Mouse (Mus musculus) adrenal gland, postnatal 36 days (tissue): ENCODE data around the gene Agbl1. TPM values are rescaled to one million over a fixed set of nuclear protein-coding genes. Genes with fewer than 3 reads are reported as not detected.
"Not testable (repeated sequence)": the region's sequence is repeated elsewhere in the genome, so short reads cannot be mapped to it uniquely, and the experiment has no call there.

ENCODE experiments used
- DNase-seq, 2 experiments: peaks; one replicate each; pipeline ENCODE4 v3.0.0; 2021; ENCODE audit warnings: mixed read lengths in 1 of 2
- long read RNA-seq, 2 experiments: library from polyadenylated mRNA; stranded (forward); transcript quantifications; one replicate each; pipeline ENCODE4 v2.0.0; 2021; ENCODE audit warnings: borderline sequencing depth in 2 of 2
- total RNA-seq, 2 experiments: library from RNA; stranded (reverse); gene quantifications; 2 replicates each; pipeline ENCODE4 v1.2.3; 2021

Agbl1 gene
- total RNA-seq, result not detected
- long read RNA-seq, experiment 1, result 0 reads
- long read RNA-seq, experiment 2, result 0 reads

- DNase-seq, result no peak
Observed at GRCm38 (mm10) chr7:76229311-76229937, at the start of gene Agbl1. Gene Agbl1, plus strand, starts transcription at chr7:76229887.

GRCm38 (mm10) chr7:76185005-76185658, 44.6 kb upstream of the Agbl1 start:
- DNase-seq, result no peak

DNA sequence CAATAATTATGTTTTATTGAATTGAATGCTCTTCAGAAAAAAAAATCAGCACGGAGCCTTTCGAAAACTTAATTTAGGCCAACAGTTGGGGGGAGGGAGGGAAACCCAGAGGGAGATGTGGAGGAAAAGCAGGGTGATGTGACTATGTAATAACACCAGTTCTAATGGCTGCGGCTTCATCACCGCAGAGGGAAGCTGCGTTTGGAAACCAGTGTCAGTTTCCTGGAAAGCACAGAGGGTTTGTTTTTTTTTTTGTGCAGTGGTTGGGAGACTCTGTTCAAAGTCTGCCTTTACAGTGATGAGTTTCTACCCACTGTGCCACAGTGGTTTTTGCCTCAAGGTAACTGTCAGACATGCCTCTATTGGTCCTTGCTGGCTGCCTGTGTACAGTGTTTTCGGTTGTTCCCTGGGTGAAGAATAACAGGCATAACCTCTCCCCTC, 44.0 kb upstream of the Agbl1 start:
- no peak for DNase-seq

DNA sequence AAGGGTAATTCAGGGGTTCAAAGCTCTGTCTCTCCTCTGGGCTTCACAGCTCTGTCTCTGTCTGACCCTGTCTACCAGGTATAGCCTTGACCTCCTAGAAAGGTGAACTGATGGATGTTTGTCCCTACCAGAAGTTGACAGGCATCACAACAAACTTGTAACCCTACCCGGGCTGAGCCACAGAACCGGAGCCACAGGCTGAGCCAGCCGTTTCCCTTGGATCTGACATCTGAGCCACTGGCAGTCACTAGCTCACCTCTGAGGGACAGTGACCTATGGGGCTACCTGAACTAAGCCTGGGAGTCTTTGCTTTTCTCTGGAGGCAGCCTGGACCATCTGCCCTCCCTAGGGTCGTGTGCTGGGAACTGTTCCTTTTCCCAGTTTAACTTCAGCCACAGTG, 11.1 kb upstream of the Agbl1 start:
- DNase-seq, result no peak

- no peak for DNase-seq
Observed at GRCm38 (mm10) chr7:76219797-76220469, 9.8 kb upstream of the Agbl1 start.

GRCm38 (mm10) chr7:76222691-76223090, 7.0 kb upstream of the Agbl1 start:
- no peak for DNase-seq

DNA sequence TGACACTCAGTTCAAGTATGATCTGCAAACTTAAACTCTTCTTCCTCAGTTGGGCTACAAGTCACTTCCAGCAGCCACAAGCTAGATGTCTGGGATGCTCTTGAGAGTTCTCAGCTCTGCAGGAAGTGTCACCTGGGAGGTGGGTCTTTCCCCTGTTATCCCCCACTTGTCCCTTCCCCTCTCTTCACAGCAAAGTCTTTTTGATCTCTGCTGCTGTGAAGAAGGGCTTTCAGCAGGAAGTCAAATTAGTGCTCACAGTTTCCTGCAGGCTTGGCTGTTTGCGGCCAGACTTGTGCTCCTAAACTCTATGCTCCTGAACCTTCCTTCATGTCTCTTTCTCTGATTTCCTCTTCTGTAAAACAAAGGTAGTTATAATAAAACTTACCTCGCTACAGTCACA, 806 bp upstream of the Agbl1 start:
- no peak for DNase-seq

DNA sequence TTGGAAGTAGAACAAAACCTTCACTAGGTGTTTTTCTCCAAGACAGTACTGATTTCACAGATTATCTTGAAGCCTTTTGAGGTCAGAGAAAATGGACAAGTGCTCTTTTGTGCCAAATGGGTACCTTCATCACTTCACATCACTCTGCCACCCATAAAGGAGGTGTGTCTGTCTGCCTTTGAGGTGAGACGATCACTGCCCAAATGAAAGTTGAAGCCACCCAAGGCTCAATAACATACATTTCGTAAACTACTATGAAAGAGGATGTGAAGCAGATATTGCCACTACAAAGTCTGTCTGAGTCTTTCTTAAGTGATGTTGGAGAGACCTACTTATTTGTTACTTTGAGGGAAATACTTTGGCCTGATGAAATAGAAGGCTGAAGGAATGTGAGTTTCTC, 4.6 kb downstream of the Agbl1 start:
- DNase-seq, result no peak

DNA sequence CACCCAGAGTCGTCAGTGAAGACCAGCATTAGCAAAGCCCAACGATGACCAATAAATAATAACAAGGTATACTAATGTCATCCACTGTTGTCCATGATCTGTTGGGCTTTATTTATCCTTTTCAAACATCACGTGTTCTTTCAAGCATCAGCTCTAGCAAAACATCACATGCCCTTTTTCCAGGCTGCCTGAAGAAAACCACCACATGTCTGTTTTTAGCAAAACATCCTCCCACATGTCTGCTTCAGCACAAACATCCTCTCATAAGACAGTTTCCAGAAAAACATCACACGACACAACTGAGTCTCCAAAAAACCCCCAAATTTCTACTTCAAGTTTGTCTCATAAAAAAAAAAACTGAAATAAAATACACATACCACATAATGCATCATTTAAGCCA, 7.8 kb downstream of the Agbl1 start:
- no peak for DNase-seq

GRCm38 (mm10) chr7:76244839-76245238, 15.2 kb downstream of the Agbl1 start:
- DNase-seq, result not testable (repeated sequence)

DNA sequence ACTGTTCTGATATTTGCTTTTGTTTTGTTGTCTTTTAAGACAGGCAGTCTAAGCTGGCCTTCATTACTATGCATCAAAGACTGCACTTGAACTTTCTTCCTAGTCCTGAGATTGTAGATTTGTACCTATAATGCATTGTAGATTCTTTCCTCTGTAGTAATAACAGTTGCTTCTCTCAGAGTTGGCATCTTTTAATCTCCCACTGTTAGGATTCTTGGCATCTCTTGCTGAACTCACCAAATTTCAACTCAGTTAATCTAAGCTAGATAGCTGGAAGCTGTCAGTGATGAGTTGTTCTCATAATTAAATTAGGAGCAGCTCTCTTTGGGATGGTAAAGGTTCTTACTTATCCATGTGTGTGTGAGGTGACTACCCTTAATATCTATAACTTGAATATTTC, 45.4 kb downstream of the Agbl1 start:
- DNase-seq, result no peak

DNA sequence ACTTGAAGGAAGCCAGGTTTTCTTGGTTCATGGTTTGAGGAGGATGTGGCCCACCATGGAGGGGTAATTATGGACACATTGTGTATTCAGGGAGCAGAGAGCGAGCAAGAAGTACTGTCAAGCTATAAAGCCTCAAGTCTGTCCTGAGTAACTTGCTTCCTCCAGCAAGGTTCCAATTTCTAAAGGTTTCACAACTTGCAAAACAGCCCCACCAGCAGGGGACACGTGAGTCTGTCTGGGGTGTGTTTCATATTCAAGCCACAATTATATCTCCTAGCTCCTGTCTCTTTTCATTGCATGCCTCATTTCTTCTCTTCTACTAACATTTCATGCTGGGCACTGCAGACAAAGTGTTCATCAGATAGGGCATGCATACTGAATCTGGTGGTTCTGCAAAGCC, 53.1 kb downstream of the Agbl1 start:
- no peak for DNase-seq

- no peak for DNase-seq
Observed at GRCm38 (mm10) chr7:76287531-76287930, 57.8 kb downstream of the Agbl1 start.

DNA sequence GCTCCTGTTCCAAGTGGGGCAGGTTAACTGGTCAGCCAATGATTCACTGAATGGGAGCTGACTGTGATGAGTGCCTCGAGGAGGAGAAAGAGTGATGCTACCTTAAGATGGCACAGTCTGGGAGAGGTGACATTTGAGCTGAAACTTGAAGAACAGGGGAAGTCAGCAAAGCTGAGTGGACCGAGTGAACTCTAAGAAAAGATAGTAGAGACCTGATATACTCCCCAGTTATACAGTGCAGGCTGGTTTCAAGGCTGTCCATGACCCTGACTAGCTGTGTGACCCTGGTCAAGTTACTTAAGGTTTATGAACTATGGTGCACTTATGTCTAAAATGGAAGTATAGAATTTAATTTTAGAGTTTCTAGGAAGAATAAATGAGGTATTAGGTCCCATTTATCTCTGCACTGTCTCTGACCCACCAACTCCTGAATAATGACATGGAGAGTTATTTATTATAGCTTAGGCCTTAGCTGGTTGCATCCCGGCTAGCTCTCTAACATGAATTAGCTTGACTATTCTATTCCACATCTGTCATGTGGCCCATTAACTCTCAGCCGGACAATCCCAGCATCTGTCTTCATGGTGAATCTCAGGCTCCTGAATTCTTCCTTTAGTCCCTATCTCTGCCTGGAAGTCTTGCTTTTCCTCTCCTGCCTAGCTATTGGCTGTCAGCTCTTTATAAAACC, 92.3 kb downstream of the Agbl1 start:
- no peak for DNase-seq

DNA sequence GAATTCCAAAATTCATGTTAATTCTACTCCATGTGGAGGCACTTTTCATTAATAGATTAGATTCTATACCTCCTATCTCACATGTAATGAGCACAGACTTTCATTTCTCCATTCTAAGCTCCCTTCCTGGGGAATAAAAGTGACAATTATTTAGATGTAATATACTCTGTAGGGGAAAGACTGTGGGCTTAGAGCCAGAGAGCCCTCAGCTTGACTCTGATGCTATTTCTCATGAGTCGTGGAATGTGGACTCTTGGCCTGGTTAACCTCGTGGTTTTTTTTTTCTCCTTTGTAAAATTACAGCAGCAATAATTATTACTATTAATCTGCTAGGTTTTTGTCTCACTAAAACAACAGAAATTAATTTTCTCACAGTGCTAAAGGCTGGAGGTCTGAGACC, 96.4 kb downstream of the Agbl1 start:
- DNase-seq, result no peak

GRCm38 (mm10) chr7:76339308-76339707, 109.6 kb downstream of the Agbl1 start:
- no peak for DNase-seq

- no peak for DNase-seq
Observed at GRCm38 (mm10) chr7:76341601-76342000, 111.9 kb downstream of the Agbl1 start.

GRCm38 (mm10) chr7:76353469-76353868, 123.8 kb downstream of the Agbl1 start:
- peak; percentile 38 to 44 for DNase-seq

DNA sequence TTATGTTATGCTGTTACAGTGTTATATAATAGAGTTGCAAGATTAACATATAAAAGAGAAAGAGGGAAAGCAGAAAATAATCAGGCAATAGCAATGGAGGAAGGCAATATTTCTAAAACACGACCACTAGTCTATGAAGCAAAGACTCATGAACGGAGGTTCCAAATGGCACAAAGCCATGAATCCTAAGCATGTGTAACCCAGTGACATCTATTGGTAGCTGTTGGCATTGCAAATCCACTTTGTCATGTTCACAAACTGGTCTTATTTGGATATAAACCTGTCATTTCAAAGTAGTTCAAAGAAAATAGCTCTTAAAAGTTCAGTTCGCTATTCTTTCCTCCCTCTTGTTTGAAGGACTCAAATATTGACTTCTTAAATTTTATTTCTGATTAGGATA, 124.8 kb downstream of the Agbl1 start:
- peak in 1 of 2 experiments; percentile 56 for DNase-seq

DNA sequence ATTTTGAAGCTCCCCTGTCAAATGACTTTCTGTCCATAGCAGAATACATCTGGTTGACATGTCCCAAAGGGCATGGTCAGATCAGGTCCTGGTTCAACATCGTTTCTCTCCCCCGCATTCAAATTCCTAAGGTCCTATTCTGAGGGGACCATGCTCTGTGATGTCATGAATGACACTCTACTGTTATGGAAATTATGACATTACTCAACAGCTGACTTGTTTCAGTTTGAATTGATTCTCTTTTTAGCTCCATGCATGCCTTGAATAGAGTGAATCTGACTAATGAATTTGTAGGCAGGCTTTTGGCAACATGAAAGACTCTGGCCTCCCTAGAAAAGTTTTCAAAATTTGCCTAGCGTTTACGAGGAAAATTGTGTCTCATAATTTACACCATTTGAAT, 141.6 kb downstream of the Agbl1 start:
- DNase-seq, result no peak

- no peak for DNase-seq
Observed at GRCm38 (mm10) chr7:76379493-76379892, 149.8 kb downstream of the Agbl1 start.

DNA sequence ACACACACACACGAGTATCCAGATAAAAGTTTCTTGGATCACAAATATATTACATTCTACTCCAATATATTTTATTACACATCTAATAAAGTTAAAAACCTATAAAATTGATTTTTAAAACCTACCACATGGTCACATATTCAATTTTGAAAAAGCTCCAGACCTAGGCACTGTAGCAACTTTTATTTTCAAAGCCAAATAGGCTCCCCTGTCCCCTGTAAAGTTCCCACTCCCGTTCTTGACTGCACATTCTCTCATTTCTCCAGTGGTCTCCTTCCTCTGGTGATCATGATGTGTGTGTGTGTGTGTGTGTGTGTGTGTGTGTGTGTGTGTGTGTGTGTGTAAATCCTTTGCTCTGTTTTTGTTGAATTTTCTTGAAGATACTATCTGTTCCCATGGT, 152.3 kb downstream of the Agbl1 start:
- no peak for DNase-seq

GRCm38 (mm10) chr7:76389240-76389639, 159.6 kb downstream of the Agbl1 start:
- DNase-seq, result no peak
